Mouse (Mus musculus): ENCODE results near the gene Ptpre. TPM values are rescaled to one million over a fixed set of nuclear protein-coding genes. Genes with fewer than 3 reads are reported as not detected.
A peak's percentile ranks its signal among the peaks of the same experiment; 100 is the strongest.

The Ptpre gene
- polyA plus RNA-seq, 1 experiment = 2.4 TPM

GRCm38 (mm10) chr7:135658150-135658549 is 120.9 kb downstream of the Ptpre start:
- Histone ChIP-seq H3K4me2 (ENCODE audit: low read depth) (no peak overlapping the region), H3K36me3 (ENCODE audit: control insufficient read depth, insufficient read depth) (peaks cover 6% of the 10 kb centered on the region), H3K79me2 (ENCODE audit: control insufficient read depth, insufficient read depth) (no peaks in the 10 kb centered on the region), H3ac (ENCODE audit: control insufficient read depth, insufficient read length) (no peak overlapping the region), H3K4me3 (no peak overlapping the region), H3K27me3 (ENCODE audit: control insufficient read depth, insufficient read depth, insufficient read length) (no peaks in the 10 kb centered on the region)
- TF ChIP-seq CEBPB (IDR thresholded peaks at IDR 0.05; ENCODE audit: insufficient read depth, poor library complexity, severe bottlenecking) (no peak), MYOG (IDR thresholded peaks at IDR 0.05; ENCODE audit: control insufficient read depth in 1 of 3, insufficient read depth in 1 of 3, insufficient read length in 2 of 3, low read depth in 2 of 3) (no peak), POLR2AphosphoS2 (IDR thresholded peaks at IDR 0.05; ENCODE audit: insufficient read length, low read depth) (no peak), TCF3 (IDR thresholded peaks at IDR 0.05; ENCODE audit: insufficient read length, low read depth) (no peak), POLR2A (IDR thresholded peaks at IDR 0.05; ENCODE audit: insufficient read length, low read depth) (no peak), SRF (IDR thresholded peaks at IDR 0.05; ENCODE audit: control insufficient read depth, insufficient read length, low read depth) (no peak), USF1 (IDR thresholded peaks at IDR 0.05; ENCODE audit: low read depth) (no peak), REST (IDR thresholded peaks at IDR 0.05; ENCODE audit: insufficient read depth, insufficient read length) (no peak), E2F4 (IDR thresholded peaks at IDR 0.05; ENCODE audit: insufficient read depth) (no peak), MAX (IDR thresholded peaks at IDR 0.05; ENCODE audit: low read depth) (no peak), MYOD1 (IDR thresholded peaks at IDR 0.05; ENCODE audit: control insufficient read depth in 1 of 3, insufficient read length in 2 of 3, low read depth in 2 of 3) (no peak), TCF12 (IDR thresholded peaks at IDR 0.05; ENCODE audit: insufficient read depth, poor library complexity, severe bottlenecking) (no peak)

DNA sequence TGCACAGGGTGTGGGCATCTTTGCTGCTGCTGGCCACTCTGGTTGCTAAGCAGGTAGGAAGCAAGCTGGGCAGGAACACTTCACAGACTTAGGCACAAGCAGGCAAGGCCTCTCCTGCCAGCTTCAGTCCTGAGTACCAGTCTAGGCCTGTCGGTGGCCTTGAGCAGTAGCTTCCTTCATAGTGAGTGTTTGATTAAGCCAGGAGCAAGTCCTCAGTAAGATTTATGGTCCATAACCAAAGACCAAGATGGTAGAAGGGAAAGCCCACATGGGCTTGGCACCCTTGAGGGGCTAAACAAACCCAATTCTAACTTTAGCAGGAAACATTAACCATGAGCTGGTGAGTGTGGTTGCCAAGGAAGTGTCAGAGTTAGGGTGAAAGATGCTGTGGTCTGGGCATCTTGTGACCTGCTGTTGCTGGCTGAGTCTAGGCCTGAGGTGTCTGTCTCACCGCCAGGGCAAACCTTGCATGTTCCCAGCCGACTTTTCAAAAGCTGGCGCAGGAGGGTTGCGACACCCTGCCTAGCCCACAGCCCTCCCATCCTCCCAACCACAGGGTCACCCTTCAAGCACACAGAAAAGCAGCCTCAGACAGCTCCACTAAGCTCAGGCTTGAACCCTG is 122.1 kb downstream of the Ptpre start:
- Histone ChIP-seq H3K4me3 (no peak overlapping the region), H3K4me2 (ENCODE audit: low read depth) (no peak overlapping the region)
- TF ChIP-seq MYOG (IDR thresholded peaks at IDR 0.05; ENCODE audit: control insufficient read depth in 1 of 3, insufficient read depth in 1 of 3, insufficient read length in 2 of 3, low read depth in 2 of 3) = no peak
- peak; percentile 42; the same call in 1 of the 2 replicates for TF ChIP-seq CEBPB (IDR thresholded peaks at IDR 0.05; ENCODE audit: insufficient read depth, poor library complexity, severe bottlenecking)
- TF ChIP-seq E2F4 (IDR thresholded peaks at IDR 0.05; ENCODE audit: insufficient read depth) = no peak
- TF ChIP-seq REST (IDR thresholded peaks at IDR 0.05; ENCODE audit: insufficient read depth, insufficient read length) = no peak
- TF ChIP-seq POLR2A (IDR thresholded peaks at IDR 0.05; ENCODE audit: insufficient read length, low read depth) = no peak

DNA sequence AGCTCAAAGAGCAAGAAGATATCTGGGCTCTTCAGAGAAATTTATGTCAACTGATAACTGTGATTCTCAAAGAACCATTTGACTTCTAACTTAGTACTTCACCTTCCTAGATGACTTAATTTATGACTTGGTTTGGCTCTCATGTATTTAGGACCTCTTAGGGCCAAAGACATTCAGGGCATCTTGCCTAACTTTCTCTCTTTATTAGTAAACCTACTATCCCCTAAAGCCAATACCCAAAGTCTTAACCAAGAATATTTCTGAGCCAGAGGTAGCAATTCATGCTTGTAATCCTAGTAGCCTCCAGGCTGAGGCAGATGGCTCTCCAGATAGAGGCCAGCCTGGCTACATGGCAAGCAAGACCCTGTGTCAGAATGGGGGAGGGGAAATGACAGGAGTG is 123.0 kb downstream of the Ptpre start:
- no peaks in the 10 kb centered on the region for H3K27me3 ChIP-seq (ENCODE audit: control insufficient read depth, insufficient read depth, insufficient read length)
- H3K4me3 ChIP-seq = no peak overlapping the region
- no peak overlapping the region for H3K4me2 ChIP-seq (ENCODE audit: low read depth)
- H3K36me3 ChIP-seq (ENCODE audit: control insufficient read depth, insufficient read depth) = peaks cover 6% of the 10 kb centered on the region
- no peaks in the 10 kb centered on the region for H3K79me2 ChIP-seq (ENCODE audit: control insufficient read depth, insufficient read depth)
- TF ChIP-seq REST (IDR thresholded peaks at IDR 0.05; ENCODE audit: insufficient read depth, insufficient read length) = no peak
- no peak for TF ChIP-seq E2F4 (IDR thresholded peaks at IDR 0.05; ENCODE audit: insufficient read depth)
- TF ChIP-seq USF1 (IDR thresholded peaks at IDR 0.05; ENCODE audit: low read depth) = no peak
- TF ChIP-seq POLR2A (IDR thresholded peaks at IDR 0.05; ENCODE audit: insufficient read length, low read depth) = no peak
- no peak for TF ChIP-seq TCF3 (IDR thresholded peaks at IDR 0.05; ENCODE audit: insufficient read length, low read depth)
- TF ChIP-seq MYOG (IDR thresholded peaks at IDR 0.05; ENCODE audit: control insufficient read depth in 1 of 3, insufficient read depth in 1 of 3, insufficient read length in 2 of 3, low read depth in 2 of 3) = no peak
- TF ChIP-seq POLR2AphosphoS2 (IDR thresholded peaks at IDR 0.05; ENCODE audit: insufficient read length, low read depth) = no peak
- no peak for TF ChIP-seq SRF (IDR thresholded peaks at IDR 0.05; ENCODE audit: control insufficient read depth, insufficient read length, low read depth)
- TF ChIP-seq MYOD1 (IDR thresholded peaks at IDR 0.05; ENCODE audit: control insufficient read depth in 1 of 3, insufficient read length in 2 of 3, low read depth in 2 of 3) = no peak
- no peak for TF ChIP-seq CEBPB (IDR thresholded peaks at IDR 0.05; ENCODE audit: insufficient read depth, poor library complexity, severe bottlenecking)
- TF ChIP-seq TCF12 (IDR thresholded peaks at IDR 0.05; ENCODE audit: insufficient read depth, poor library complexity, severe bottlenecking) = no peak
- no peak for TF ChIP-seq MAX (IDR thresholded peaks at IDR 0.05; ENCODE audit: low read depth)
- H3ac ChIP-seq (ENCODE audit: control insufficient read depth, insufficient read length) = no peak overlapping the region

More for the DNA sequence above, 122.1 kb downstream of the Ptpre start:
- no peak overlapping the region for H3ac ChIP-seq (ENCODE audit: control insufficient read depth, insufficient read length)
- no peaks in the 10 kb centered on the region for H3K27me3 ChIP-seq (ENCODE audit: control insufficient read depth, insufficient read depth, insufficient read length)
- H3K79me2 ChIP-seq (ENCODE audit: control insufficient read depth, insufficient read depth) = no peaks in the 10 kb centered on the region
- H3K36me3 ChIP-seq (ENCODE audit: control insufficient read depth, insufficient read depth) = peaks cover 6% of the 10 kb centered on the region

DNA sequence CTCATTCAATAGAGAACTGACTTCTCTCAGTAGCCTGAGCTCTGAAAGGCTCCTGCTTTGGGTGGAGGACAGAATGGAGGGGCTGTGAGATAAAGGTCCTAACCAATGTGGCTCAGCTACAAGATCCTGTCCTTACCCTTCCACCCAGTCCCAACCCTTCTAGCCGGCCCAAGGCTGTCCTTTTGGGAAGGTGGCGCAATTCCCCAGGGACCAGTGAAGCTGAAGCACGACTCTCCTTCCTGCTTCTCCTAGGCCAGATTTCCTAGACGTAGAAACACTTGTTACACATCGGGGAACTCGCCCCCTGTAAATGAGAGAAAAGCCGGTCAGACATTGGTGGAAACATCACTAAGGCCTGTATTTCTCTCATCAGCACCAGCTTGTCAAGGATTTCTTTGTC is 126.9 kb downstream of the Ptpre start:
- Histone ChIP-seq H3K27me3 (ENCODE audit: control insufficient read depth, insufficient read depth, insufficient read length) (no peaks in the 10 kb centered on the region), H3K4me2 (ENCODE audit: low read depth) (no peak overlapping the region), H3ac (ENCODE audit: control insufficient read depth, insufficient read length) (no peak overlapping the region), H3K4me3 (no peak overlapping the region), H3K36me3 (ENCODE audit: control insufficient read depth, insufficient read depth) (peaks cover 6% of the 10 kb centered on the region), H3K79me2 (ENCODE audit: control insufficient read depth, insufficient read depth) (no peaks in the 10 kb centered on the region)
- no peak for TF ChIP-seq E2F4 (IDR thresholded peaks at IDR 0.05; ENCODE audit: insufficient read depth)
- TF ChIP-seq TCF12 (IDR thresholded peaks at IDR 0.05; ENCODE audit: insufficient read depth, poor library complexity, severe bottlenecking) = no peak
- TF ChIP-seq SRF (IDR thresholded peaks at IDR 0.05; ENCODE audit: control insufficient read depth, insufficient read length, low read depth) = no peak
- no peak for TF ChIP-seq TCF3 (IDR thresholded peaks at IDR 0.05; ENCODE audit: insufficient read length, low read depth)
- no peak for TF ChIP-seq MAX (IDR thresholded peaks at IDR 0.05; ENCODE audit: low read depth)
- no peak for TF ChIP-seq CEBPB (IDR thresholded peaks at IDR 0.05; ENCODE audit: insufficient read depth, poor library complexity, severe bottlenecking)
- TF ChIP-seq POLR2A (IDR thresholded peaks at IDR 0.05; ENCODE audit: insufficient read length, low read depth) = no peak
- no peak for TF ChIP-seq POLR2AphosphoS2 (IDR thresholded peaks at IDR 0.05; ENCODE audit: insufficient read length, low read depth)
- TF ChIP-seq MYOG (IDR thresholded peaks at IDR 0.05; ENCODE audit: control insufficient read depth in 1 of 3, insufficient read depth in 1 of 3, insufficient read length in 2 of 3, low read depth in 2 of 3) = no peak
- TF ChIP-seq USF1 (IDR thresholded peaks at IDR 0.05; ENCODE audit: low read depth) = no peak
- TF ChIP-seq MYOD1 (IDR thresholded peaks at IDR 0.05; ENCODE audit: control insufficient read depth in 1 of 3, insufficient read length in 2 of 3, low read depth in 2 of 3) = no peak
- no peak for TF ChIP-seq REST (IDR thresholded peaks at IDR 0.05; ENCODE audit: insufficient read depth, insufficient read length)

Data from myocyte (in vitro differentiated cells).